Mouse (Mus musculus) neural tube, embryonic 13.5 days (tissue): ENCODE measurements around the gene Adam17. TPM values are rescaled to one million over a fixed set of nuclear protein-coding genes. Genes with fewer than 3 reads are reported as not detected.

ENCODE experiments used
- polyA plus RNA-seq: library from polyadenylated mRNA; unstranded; fragments of >200 nt; fragmentation: Nextera tagmentation; extraction: Ambion mirVana; gene quantifications from 2 replicates; pipeline ENCODE4 v1.2.1, GENCODE M21; 2015

Adam17 gene
- polyA plus RNA-seq, 1 experiment from 2014 or later = 23.1 TPM

Other genes with a start within 250 kb of the Adam17 start
- 91.5 and 102 TPM in 2 replicates for gene Cpsf3, start 88.2 kb downstream of the Adam17 start, polyA plus RNA-seq
- gene Itgb1bp1, start 87.3 kb downstream of the Adam17 start, polyA plus RNA-seq = 38.9 and 42.5 TPM in 2 replicates
- gene Iah1, start 57.2 kb downstream of the Adam17 start, polyA plus RNA-seq = 37.4 and 38.8 TPM in 2 replicates
- gene Ywhaq, start 44.0 kb upstream of the Adam17 start, polyA plus RNA-seq = 1,143 and 1,197 TPM in 2 replicates